Mouse (Mus musculus) liver, embryonic 13.5 days (tissue): ENCODE results near the gene Atp6v0e. TPM values are rescaled to one million over a fixed set of nuclear protein-coding genes. Genes with fewer than 3 reads are reported as not detected.
A peak's percentile ranks its signal among the peaks of the same experiment; 100 is the strongest.

Experiments used
- ATAC-seq: fragments of 200-750 bp; cut with Nextera tagmentation; 2 replicates; pipeline ENCODE4 v1.8.0; 2017; ENCODE audit warnings: low read depth, mild to moderate bottlenecking, moderate number of reproducible peaks, moderate library complexity
- DNase-seq: peaks from one replicate; pipeline ENCODE4 v3.0.0; 2022
- H3K27ac ChIP-seq: fragments of 300-500 bp; sonication (generic); 2 replicates; pipeline ENCODE4 v1.5.1; 2015; ENCODE audit warnings: moderate library complexity, mild to moderate bottlenecking, inconsistent platforms
- H3K27me3 ChIP-seq: fragments of 300-500 bp; sonication (generic); 2 replicates; pipeline ENCODE4 v1.6.1; 2015; ENCODE audit warnings: mild to moderate bottlenecking, inconsistent platforms
- H3K36me3 ChIP-seq: fragments of 300-500 bp; sonication (generic); 2 replicates; pipeline ENCODE4 v1.6.1; 2015; ENCODE audit warnings: mild to moderate bottlenecking, inconsistent platforms
- H3K4me1 ChIP-seq: fragments of 300-500 bp; sonication (generic); replicated peaks from 2 replicates; pipeline ENCODE4 v1.6.1; 2015; ENCODE audit warnings: inconsistent platforms
- H3K4me2 ChIP-seq: fragments of 300-500 bp; sonication (generic); 2 replicates; pipeline ENCODE4 v1.6.1; 2015; ENCODE audit warnings: inconsistent platforms, mild to moderate bottlenecking, moderate library complexity
- H3K4me3 ChIP-seq: fragments of 300-500 bp; sonication (generic); replicated peaks from 2 replicates; pipeline ENCODE4 v1.5.1; 2015; ENCODE audit warnings: mild to moderate bottlenecking, inconsistent platforms
- H3K9ac ChIP-seq: fragments of 300-500 bp; sonication (generic); 2 replicates; pipeline ENCODE4 v1.6.1; 2015; ENCODE audit warnings: mild to moderate bottlenecking, inconsistent platforms
- H3K9me3 ChIP-seq: fragments of 300-500 bp; sonication (generic); replicated peaks from 2 replicates; pipeline ENCODE4 v1.6.1; 2016; ENCODE audit warnings: inconsistent platforms
- WGBS: fragments of 180-500 bp; shearing (Covaris S2); methylation state at CpG from one replicate; pipeline ENCODE4 v1.1.7; 2015; ENCODE audit not compliant: insufficient replicate concordance; 5-methylcytosine and 5-hydroxymethylcytosine counted together
- polyA plus RNA-seq: library from polyadenylated mRNA; unstranded; fragments of >200 nt; fragmentation: Nextera tagmentation; extraction: Ambion mirVana; gene quantifications from 2 replicates; pipeline ENCODE4 v1.2.1, GENCODE M21; 2015

Gene Atp6v0e
- polyA plus RNA-seq = 192 and 194 TPM in 2 replicates

DNA sequence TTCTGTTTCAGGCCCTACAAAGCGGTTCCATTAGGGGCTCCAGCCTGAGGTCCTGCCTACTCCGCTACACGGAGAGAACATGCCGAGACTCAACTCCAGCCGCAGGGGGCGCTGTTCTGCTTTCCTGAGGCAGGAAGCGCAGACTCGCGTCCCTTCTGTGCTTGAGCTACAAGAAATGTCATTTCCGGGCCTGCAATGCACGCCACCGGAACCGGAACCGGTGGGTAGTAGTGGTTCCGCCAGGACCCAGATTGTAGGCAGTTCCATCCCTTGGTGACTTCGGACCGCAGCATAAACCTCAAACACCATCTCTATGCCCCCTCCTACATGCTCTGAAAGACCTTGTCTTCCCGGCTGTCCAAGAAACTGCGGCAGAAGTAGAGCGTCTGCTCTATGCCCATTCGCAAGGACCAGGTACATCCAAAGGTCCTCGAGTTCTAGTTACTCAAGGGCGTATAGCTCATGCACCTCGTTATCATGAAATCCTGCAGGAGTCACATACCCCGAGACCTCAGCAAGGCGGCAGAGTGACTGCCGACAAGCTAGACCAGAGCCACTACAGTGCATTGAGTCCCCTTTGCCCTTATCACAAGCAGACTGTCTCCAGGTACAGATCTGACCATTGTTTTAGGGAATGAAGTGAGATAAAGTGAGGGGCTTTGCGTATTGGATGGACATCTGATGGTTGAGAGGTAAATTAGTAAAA, at the start of gene Atp6v0e:
Atp6v0e (plus strand) TSS at position 254 of the 706 bp plus-strand sequence.
- peak; percentile 84 for ATAC-seq

DNA sequence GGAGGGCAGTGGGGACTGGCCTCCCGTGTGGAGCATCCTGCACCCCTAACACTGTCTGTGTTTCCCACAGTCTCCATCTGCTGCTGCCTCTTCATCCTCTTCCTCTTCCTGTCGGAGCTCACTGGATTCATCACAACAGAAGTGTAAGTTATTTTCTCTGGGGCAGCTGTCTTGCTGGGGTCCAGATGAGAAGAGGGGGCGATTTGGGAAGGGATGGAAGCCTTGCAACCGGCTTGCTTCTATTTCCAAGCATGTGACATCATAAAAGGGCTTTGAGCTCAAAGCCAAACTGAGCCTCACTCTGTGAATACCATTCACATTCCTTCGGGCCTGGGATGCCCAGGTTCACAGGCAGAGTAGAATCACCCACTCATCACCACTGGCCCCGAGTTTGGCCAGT, 48.7 kb upstream of the Atp6v0e start:
- H3K9ac ChIP-seq = no peak overlapping the region
- H3K4me1 ChIP-seq = peaks cover 10% of the 10 kb centered on the region
- no peaks in the 10 kb centered on the region for H3K27me3 ChIP-seq
- 70% methylated on average over 6 of the region's 6 CpGs for WGBS
- no peak overlapping the region for H3K4me3 ChIP-seq
- H3K36me3 ChIP-seq = peaks cover 33% of the 10 kb centered on the region
- H3K9me3 ChIP-seq = no peaks in the 10 kb centered on the region
- ATAC-seq = no peak
- H3K4me2 ChIP-seq = no peak overlapping the region
- no peak for DNase-seq
- no peak overlapping the region for H3K27ac ChIP-seq

More for the DNA sequence above, at the start of gene Atp6v0e:
- Histone ChIP-seq H3K27me3 (peaks cover 9% of the 10 kb centered on the region; the same call in 1 of the 2 replicates), H3K4me3 (peak within 1 kb of the TSS; percentile 73), H3K9me3 (no peaks in the 10 kb centered on the region), H3K4me2 (peak within 1 kb of the TSS; percentile 79), H3K36me3 (no peaks in the 10 kb centered on the region), H3K9ac (peak within 1 kb of the TSS; percentile 73), H3K4me1 (peaks cover 27% of the 10 kb centered on the region), H3K27ac (peak within 1 kb of the TSS; percentile 71)
- 2% methylated on average over 28 of the region's 28 CpGs for WGBS
- peak; percentile 88 for DNase-seq

DNA sequence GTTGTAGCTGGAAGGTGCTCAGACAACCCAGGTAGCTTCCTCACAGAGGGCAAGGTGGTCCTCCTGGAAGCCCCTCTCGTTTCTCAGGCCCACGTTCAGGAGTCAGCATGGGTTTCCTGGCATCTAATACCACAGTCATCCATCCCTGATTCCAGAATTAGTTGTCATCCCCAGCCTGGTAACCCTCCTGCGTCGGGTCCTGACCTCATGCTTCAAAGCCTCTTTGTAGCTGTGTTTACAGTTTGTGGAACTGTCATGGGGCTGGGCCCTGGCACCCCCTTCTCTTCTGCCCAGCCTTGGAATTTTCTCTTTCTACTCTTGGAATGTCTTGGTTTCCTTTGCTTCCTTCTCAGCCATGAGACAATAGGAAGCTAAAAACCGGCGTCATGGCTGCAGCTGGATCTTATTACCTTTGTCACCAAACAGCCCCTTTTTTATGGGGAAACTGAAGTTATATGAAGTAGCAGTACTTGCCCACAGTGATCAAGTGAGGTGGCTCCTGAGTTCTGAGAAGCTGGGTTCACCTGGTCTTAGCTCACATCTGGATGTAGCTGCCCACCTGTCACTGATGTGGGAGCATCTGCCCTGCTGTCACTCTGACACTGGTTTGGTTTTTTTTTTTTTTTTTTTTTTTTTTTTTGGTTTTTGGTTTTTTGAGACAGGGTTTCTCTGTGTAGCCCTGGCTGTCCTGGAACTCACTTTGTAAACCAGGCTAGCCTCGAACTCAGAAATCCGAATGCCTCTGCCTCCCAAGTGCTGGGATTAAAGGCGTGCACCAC, 48.1 kb upstream of the Atp6v0e start:
- peaks cover 10% of the 10 kb centered on the region for H3K4me1 ChIP-seq
- 74% methylated on average over 9 of the region's 9 CpGs for WGBS
- ATAC-seq (no peak), DNase-seq (no peak)
- H3K9ac ChIP-seq = no peak overlapping the region
- no peaks in the 10 kb centered on the region for H3K9me3 ChIP-seq
- H3K27ac ChIP-seq = no peak overlapping the region
- H3K27me3 ChIP-seq = no peaks in the 10 kb centered on the region
- H3K4me2 ChIP-seq = no peak overlapping the region
- peaks cover 29% of the 10 kb centered on the region for H3K36me3 ChIP-seq
- no peak overlapping the region for H3K4me3 ChIP-seq

DNA sequence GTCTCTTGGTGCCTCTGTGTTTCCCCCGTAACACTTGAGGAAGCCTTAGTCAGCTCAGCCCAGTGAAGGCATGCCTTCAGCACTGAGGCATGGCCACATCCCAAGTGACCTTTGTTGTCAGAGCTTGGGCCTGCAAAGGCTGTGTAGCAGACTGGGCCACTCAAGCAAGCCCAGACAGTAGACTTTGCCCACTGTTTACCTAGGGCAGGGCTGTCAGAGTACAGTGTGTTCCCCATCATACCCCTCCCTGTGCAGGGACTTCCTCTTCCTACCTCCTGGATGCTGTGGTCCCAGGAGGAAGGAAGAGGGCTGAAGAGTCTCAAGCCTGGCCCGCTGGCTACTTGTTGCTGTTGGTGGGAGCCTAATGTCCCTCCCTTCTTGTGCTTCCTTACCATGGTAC, 46.3 kb upstream of the Atp6v0e start:
- 0 out of 2 replicates have a peak overlapping the region, but pooled peaks have one; percentile 3 for H3K27ac ChIP-seq
- 63% methylated on average over 2 of the region's 2 CpGs for WGBS
- H3K36me3 ChIP-seq = peaks cover 29% of the 10 kb centered on the region
- H3K4me2 ChIP-seq = no peak overlapping the region
- H3K27me3 ChIP-seq = no peaks in the 10 kb centered on the region
- H3K4me3 ChIP-seq = no peak overlapping the region
- H3K9ac ChIP-seq = no peak overlapping the region
- no peaks in the 10 kb centered on the region for H3K9me3 ChIP-seq
- H3K4me1 ChIP-seq = peaks cover 10% of the 10 kb centered on the region
- no peak for DNase-seq
- ATAC-seq = peak; percentile 68

DNA sequence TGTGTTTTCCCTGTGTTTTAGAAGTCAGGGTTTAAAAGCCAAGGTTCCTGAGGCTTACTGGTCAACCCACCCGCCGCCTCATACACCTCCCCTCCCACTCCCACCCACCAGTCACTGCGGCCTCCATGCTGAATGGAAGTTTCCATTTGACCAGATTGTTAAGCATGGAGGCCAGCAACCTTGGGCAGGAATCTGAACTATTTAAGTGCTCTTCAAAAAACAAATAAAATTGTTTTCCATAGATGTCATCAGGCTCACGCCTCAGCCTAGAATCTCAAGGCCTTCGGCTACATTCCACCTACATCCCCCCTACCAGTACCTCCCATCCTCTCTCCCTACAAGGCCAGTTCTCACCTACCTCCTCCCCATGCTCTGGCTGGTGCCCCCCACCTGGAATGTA, 44.5 kb upstream of the Atp6v0e start:
- Histone ChIP-seq H3K4me1 (peaks cover 10% of the 10 kb centered on the region), H3K27me3 (no peaks in the 10 kb centered on the region), H3K27ac (no peak overlapping the region), H3K9me3 (no peaks in the 10 kb centered on the region), H3K36me3 (peaks cover 33% of the 10 kb centered on the region), H3K4me3 (no peak overlapping the region), H3K9ac (no peak overlapping the region), H3K4me2 (no peak overlapping the region)
- no peak for ATAC-seq
- 87% methylated on average over 5 of the region's 5 CpGs for WGBS
- no peak for DNase-seq

GRCm38 (mm10) chr17:26619577-26619976, 43.5 kb upstream of the Atp6v0e start:
- peaks cover 30% of the 10 kb centered on the region for H3K36me3 ChIP-seq
- peaks cover 10% of the 10 kb centered on the region for H3K4me1 ChIP-seq
- DNase-seq (no peak), ATAC-seq (no peak)
- no peak overlapping the region for H3K4me3 ChIP-seq
- 75% methylated on average over 6 of the region's 6 CpGs for WGBS
- no peaks in the 10 kb centered on the region for H3K9me3 ChIP-seq
- H3K27me3 ChIP-seq = no peaks in the 10 kb centered on the region
- no peak overlapping the region for H3K27ac ChIP-seq
- no peak overlapping the region for H3K9ac ChIP-seq
- no peak overlapping the region for H3K4me2 ChIP-seq

GRCm38 (mm10) chr17:26620292-26620691, 42.7 kb upstream of the Atp6v0e start:
- WGBS = 78% methylated on average over 6 of the region's 6 CpGs
- no peak overlapping the region for H3K4me2 ChIP-seq
- no peaks in the 10 kb centered on the region for H3K9me3 ChIP-seq
- DNase-seq = no peak
- no peak overlapping the region for H3K4me3 ChIP-seq
- no peak overlapping the region for H3K27ac ChIP-seq
- H3K27me3 ChIP-seq = no peaks in the 10 kb centered on the region
- ATAC-seq = no peak
- H3K36me3 ChIP-seq = peaks cover 32% of the 10 kb centered on the region
- H3K4me1 ChIP-seq = peaks cover 10% of the 10 kb centered on the region
- no peak overlapping the region for H3K9ac ChIP-seq

DNA sequence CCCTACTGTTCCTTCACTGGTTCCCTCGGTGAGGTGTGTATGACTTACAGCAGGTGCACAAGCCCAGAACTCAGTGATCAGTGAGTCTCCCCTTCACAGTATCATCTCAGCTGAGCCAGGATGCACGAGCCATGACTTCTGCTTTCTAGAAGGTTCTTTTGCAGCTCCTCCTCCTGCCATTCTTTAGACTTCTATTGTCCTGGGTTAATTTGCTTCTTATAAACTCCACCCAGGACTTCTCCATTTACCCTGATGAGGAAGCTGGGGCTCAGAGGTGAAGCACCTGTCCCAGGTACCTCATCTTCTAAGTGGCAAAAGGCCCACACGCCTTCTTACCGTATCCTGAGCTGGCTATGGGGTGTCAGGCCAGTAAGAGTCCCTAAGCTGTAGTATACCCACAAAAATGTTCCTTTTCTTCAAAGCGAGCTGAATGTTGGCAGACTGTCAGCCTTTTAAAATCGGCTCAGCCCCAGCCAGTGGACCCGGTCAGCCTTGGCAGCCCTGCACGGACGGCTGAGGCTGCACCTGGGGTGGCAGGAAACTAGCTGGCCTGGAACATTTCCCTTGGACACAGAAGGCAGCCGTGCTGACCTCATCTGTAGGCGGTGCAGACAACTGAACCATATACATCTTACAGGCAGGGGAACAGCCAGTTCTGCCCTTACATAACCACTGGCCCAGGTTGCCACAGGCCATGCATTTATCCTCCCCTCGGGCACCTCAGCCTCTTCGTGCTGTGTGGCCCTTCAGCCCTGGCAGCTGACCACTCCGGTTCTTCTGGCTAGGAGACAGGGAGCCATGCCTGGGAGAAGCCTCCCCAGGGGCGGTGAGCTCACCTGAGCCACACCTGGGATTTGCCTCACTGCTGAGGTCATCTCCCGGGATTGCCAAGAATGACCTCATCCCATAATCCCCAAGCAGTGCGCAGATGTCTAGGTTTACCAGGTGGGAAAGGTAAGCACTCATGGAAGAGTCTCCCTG, 42.0 kb upstream of the Atp6v0e start:
- Histone ChIP-seq H3K27me3 (no peaks in the 10 kb centered on the region), H3K4me1 (peaks cover 10% of the 10 kb centered on the region), H3K27ac (no peak overlapping the region), H3K9ac (no peak overlapping the region), H3K9me3 (no peaks in the 10 kb centered on the region), H3K4me3 (no peak overlapping the region), H3K4me2 (no peak overlapping the region), H3K36me3 (peaks cover 32% of the 10 kb centered on the region)
- no peak for DNase-seq
- no peak for ATAC-seq
- 79% methylated on average over 17 of the region's 17 CpGs for WGBS

DNA sequence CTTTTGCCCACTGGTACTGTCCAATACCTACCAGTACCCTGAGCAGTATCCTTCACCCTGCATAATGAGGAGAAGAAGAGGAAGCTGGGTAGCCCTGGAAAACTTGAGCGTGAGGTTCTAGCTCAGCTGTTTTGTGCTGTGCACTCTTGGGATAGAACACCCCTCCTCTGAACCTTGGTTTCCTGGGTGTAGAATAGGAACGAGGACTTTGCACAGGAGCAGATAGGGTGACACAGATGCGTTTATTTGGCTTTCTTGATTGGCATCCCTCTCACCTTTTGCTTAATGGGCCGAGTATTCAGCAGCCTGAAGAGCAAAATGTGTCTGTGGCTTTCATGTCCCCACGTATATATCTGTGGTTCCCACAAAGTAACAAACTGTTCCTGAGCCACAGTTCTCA, 41.1 kb upstream of the Atp6v0e start:
- Histone ChIP-seq H3K36me3 (peaks cover 32% of the 10 kb centered on the region), H3K9ac (no peak overlapping the region), H3K4me1 (peaks cover 5% of the 10 kb centered on the region), H3K4me3 (no peak overlapping the region), H3K4me2 (no peak overlapping the region), H3K9me3 (no peaks in the 10 kb centered on the region), H3K27ac (no peak overlapping the region), H3K27me3 (no peaks in the 10 kb centered on the region)
- ATAC-seq (no peak), DNase-seq (no peak)
- 64% methylated on average over 5 of the region's 5 CpGs for WGBS

DNA sequence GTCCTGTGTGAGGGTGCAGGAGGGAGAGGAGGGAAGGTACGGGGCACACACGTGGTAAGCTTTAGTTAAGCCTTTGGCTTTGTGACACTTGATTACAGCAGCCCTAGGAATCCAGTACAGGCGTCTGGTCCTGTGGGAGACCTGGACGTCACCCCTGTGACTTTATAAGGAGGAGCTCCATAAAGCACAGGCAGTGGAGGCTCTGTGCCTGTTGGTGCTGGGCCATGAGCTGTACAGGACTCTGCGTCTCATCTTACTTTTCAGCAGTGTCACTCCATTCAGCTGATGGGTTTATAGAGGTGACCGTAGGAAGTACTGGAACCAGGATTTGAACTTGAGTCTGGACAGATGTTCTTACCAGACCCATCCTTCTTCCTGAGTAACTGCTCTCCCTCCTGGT, 39.0 kb upstream of the Atp6v0e start:
- H3K36me3 ChIP-seq = peaks cover 46% of the 10 kb centered on the region
- no peaks in the 10 kb centered on the region for H3K4me1 ChIP-seq
- no peak overlapping the region for H3K4me3 ChIP-seq
- ATAC-seq (no peak), DNase-seq (no peak)
- no peak overlapping the region for H3K27ac ChIP-seq
- H3K4me2 ChIP-seq = no peak overlapping the region
- no peaks in the 10 kb centered on the region for H3K27me3 ChIP-seq
- no peak overlapping the region for H3K9ac ChIP-seq
- no peaks in the 10 kb centered on the region for H3K9me3 ChIP-seq
- WGBS = 76% methylated on average over 6 of the region's 6 CpGs

- Histone ChIP-seq H3K27me3 (no peaks in the 10 kb centered on the region), H3K9me3 (no peaks in the 10 kb centered on the region), H3K27ac (no peak overlapping the region), H3K4me2 (no peak overlapping the region), H3K4me3 (no peak overlapping the region), H3K36me3 (peaks cover 56% of the 10 kb centered on the region), H3K9ac (no peak overlapping the region), H3K4me1 (no peaks in the 10 kb centered on the region)
- ATAC-seq (no peak), DNase-seq (no peak)
- 88% methylated on average over 10 of the region's 10 CpGs for WGBS
Measured at GRCm38 (mm10) chr17:26624999-26625398, 38.0 kb upstream of the Atp6v0e start.
